Mouse (Mus musculus) bone marrow, adult 2 months (tissue): Measurements from ENCODE around the gene Gprc5d. TPM values are rescaled to one million over a fixed set of nuclear protein-coding genes. Genes with fewer than 3 reads are reported as not detected.

Experiments
- H3K27ac ChIP-seq: fragments of 200-500 bp; 2 replicates; pipeline ENCODE4 v1.5.1; 2012; ENCODE audit warnings: low read depth, mild to moderate bottlenecking, control low read depth, inconsistent platforms, low read length; ENCODE audit not compliant: control insufficient read depth, poor library complexity, insufficient read depth
- H3K4me1 ChIP-seq: fragments of 200-500 bp; 2 replicates; pipeline ENCODE4 v1.6.1; 2011; ENCODE audit warnings: low read length; ENCODE audit not compliant: control insufficient read depth, insufficient read depth
- H3K4me3 ChIP-seq: fragments of 200-500 bp; replicated peaks from 2 replicates; pipeline ENCODE3; 2011; ENCODE audit warnings: mild to moderate bottlenecking, low read depth, low read length, control low read depth; ENCODE audit not compliant: control insufficient read depth
- CTCF ChIP-seq: fragments of 200-500 bp; IDR thresholded peaks from 2 replicates; pipeline ENCODE4 v1.5.1; 2011; ENCODE audit warnings: low read length, control low read depth; ENCODE audit not compliant: control insufficient read depth, insufficient read depth
- POLR2A ChIP-seq: fragments of 200-500 bp; IDR thresholded peaks from 2 replicates; pipeline ENCODE4 v1.6.1; 2011; ENCODE audit warnings: low read depth, mild to moderate bottlenecking, control low read depth, low read length, borderline replicate concordance; ENCODE audit not compliant: control insufficient read depth
- WGBS: fragments of 180-500 bp; shearing (Covaris S2); methylation state at CpG from one replicate; pipeline ENCODE4 v1.1.7; 2018; 5-methylcytosine and 5-hydroxymethylcytosine counted together
- polyA plus RNA-seq: library from polyadenylated mRNA; stranded (reverse); fragments of >200 nt; gene quantifications from 2 replicates; pipeline ENCODE4 v1.2.4, GENCODE M21; 2011; ENCODE audit warnings: low replicate concordance; ENCODE audit not compliant: missing spikeins, insufficient read depth, insufficient read length

The Gprc5d gene
- polyA plus RNA-seq, 1 experiment: not detected

DNA sequence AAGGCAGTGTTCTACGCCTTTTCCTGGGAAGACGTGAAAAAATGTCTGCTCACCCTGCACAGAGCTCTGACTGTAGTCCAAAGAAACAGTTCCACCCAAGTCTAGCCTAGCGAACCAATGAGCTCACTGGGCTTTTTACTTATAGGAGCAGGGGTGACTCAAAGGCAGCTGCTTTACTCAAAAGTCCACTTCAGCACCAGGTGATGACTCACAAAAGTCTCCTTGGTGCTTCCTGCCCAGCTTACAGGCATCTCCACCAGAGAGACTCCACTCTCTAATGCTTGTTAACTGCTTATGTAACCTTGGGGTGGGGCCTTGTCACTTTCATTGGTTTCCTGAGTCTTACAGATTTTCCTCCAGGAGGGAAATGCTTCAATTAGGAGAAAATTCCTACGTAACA is 57.4 kb downstream of the Gprc5d start:
- no peaks in the 10 kb centered on the region for H3K4me1 ChIP-seq
- H3K27ac ChIP-seq: no peak overlapping the region
- TF ChIP-seq CTCF: no peak
- no peak for TF ChIP-seq POLR2A
- H3K4me3 ChIP-seq: no peak overlapping the region
- WGBS: 90% methylated on average over 4 of the region's 4 CpGs

Other genes with a start within 250 kb of the Gprc5d start
- 6.9 and 16.6 TPM in 2 replicates for gene Gpr19, start 219.7 kb downstream of the Gprc5d start, polyA plus RNA-seq
- gene Cdkn1b, start 197.9 kb downstream of the Gprc5d start, polyA plus RNA-seq: 40.0 and 47.4 TPM in 2 replicates
- 2.4 and 6.2 TPM in 2 replicates for gene Apold1, start 136.6 kb downstream of the Gprc5d start, polyA plus RNA-seq
- gene Ddx47, start 106.7 kb downstream of the Gprc5d start, polyA plus RNA-seq: 51.5 and 56.9 TPM in 2 replicates
- not detected in 2 replicates for gene Gprc5a, start 52.6 kb downstream of the Gprc5d start, polyA plus RNA-seq
- gene Fam234b, start 79.7 kb upstream of the Gprc5d start, polyA plus RNA-seq: 28.7 and 38.2 TPM in 2 replicates
- gene Hebp1, start 79.7 kb upstream of the Gprc5d start, polyA plus RNA-seq: 103 and 178 TPM in 2 replicates
- not detected in 2 replicates for gene Gsg1, start 136.1 kb upstream of the Gprc5d start, polyA plus RNA-seq
- gene Pbp2, start 192.1 kb upstream of the Gprc5d start, polyA plus RNA-seq: not detected in 2 replicates
- 4.6 and 23.0 TPM in 2 replicates for gene Emp1, start 244.3 kb upstream of the Gprc5d start, polyA plus RNA-seq